Mouse (Mus musculus): Measurements from ENCODE around the gene Eml3.
"Not testable (repeated sequence)": the region's sequence is repeated elsewhere in the genome, so short reads cannot be mapped to it uniquely, and the experiment has no call there.

Eml3 gene

GRCm38 (mm10) chr19:8929224-8930088 is at the start of gene Eml3, which contains the start of gene Rom1:
Gene Eml3, plus strand, starts transcription at chr19:8929552.
Gene Rom1, minus strand, starts transcription at chr19:8929356.
- peak; percentile 92 for DNase-seq

- DNase-seq, result peak; percentile 94
Observed at GRCm38 (mm10) chr19:8880311-8881033, 48.9 kb upstream of the Eml3 start, which contains the start of gene Uqcc3. Gene Uqcc3, minus strand, starts transcription at chr19:8880923.

GRCm38 (mm10) chr19:8881034-8881392 is 48.3 kb upstream of the Eml3 start:
- no peak for DNase-seq

DNA sequence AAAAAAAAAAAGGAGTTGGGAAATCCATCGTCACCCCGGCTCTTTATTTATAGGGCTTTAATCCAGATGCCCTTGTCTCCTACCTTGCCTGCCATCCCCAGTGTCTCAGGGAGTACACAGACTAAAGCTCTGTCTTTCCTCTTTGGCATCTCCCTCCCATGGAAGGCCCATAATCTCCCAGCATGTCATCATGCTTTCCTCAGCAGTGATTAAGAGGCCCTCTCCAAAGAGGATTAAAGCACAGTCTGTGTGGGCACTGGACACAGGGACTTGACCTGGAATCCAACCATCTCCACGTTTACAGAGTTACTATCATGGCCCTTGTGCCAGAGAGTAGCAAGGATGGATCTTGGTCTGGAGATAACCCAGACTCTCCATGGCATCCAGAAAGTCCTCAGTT is 45.7 kb upstream of the Eml3 start, which contains the start of the genes Lbhd1 and Gm49403:
TSS of gene Lbhd1 (plus strand) at position 117 of the 400 bp plus-strand sequence.
TSS of gene Gm49403 (plus strand) at position 315 of the 400 bp plus-strand sequence.
- DNase-seq, result no peak

- no peak for DNase-seq
Observed at GRCm38 (mm10) chr19:8886916-8887584, 42.3 kb upstream of the Eml3 start.

GRCm38 (mm10) chr19:8887585-8888463 is 41.5 kb upstream of the Eml3 start:
- DNase-seq, result no peak

DNA sequence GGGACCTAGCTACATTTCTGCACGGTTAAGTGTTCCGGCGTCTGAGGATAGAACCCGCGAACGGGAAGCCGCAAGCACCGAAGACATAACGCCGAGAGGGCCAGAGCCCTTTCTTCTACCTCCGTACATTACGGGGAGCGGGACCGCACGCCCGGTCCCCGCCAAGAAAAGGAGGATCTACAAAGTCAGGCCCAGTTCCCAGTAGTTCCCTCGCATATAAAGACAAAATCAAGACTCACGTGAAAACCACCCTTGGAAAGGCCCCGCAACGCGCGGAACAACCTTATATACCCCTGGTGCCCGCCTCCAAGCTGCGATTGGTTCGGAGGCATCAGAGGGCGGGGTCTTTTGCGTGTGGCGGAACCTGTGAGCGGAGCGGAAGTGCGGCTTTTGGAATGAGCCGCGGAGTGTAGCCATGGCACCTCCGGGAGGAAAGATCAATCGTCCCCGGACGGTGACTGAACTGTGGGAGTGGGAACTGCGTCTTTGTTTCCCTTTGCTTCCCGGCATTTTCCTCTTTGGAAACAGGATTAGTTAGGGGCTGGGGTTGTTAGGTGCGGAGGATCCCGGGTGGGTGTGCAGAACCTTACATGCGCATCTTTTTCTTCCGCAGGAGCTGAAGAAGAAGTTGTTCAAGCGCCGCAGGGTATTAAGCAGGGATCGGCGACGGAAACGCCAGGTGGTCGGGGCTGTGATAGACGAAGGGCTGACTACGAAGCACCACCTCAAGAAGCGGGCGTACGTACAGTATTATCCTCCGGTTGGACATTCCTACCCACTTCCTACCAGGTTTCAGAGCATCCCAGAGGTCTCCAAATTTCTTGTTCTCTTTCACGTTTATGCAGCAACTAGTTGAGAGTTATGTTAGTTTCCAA is 40.6 kb upstream of the Eml3 start, which contains the start of the genes 1810009A15Rik and Gm49416:
TSS of gene 1810009A15Rik (plus strand) at position 343 of the 875 bp plus-strand sequence.
TSS of gene Gm49416 (plus strand) at position 416 of the 875 bp plus-strand sequence.
- DNase-seq, result peak; percentile 96

GRCm38 (mm10) chr19:8892829-8893766 is 36.3 kb upstream of the Eml3 start, which contains the start of gene Ints5:
Gene Ints5, plus strand, starts transcription at chr19:8893005.
- peak; percentile 89 for DNase-seq

DNA sequence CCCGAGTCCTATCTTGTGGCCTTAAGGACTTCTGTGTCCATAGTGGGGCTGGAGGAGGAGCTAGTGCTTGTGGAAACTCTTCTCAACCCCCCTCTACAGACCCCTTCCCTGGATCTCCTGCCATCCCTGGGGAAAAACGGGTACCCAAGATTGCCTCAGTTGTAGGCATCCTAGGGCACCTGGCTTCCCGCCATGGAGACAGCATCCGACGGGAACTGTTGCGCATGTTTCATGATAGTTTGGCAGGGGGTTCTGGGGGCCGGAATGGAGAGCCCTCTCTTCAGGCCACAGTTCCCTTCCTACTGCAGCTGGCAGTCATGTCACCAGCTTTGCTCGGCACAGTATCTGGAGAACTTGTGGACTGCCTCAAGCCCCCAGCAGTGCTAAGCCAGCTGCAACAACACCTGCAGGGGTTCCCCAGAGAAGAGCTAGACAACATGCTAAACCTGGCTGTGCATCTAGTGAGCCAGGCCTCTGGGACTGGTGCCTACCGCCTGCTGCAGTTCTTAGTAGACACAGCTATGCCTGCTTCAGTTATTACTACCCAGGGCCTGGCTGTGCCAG is 33.9 kb upstream of the Eml3 start:
- DNase-seq, result no peak

- not testable (repeated sequence) for DNase-seq
Observed at GRCm38 (mm10) chr19:8896231-8896630, 33.1 kb upstream of the Eml3 start.

- peak; percentile 55 for DNase-seq
Observed at GRCm38 (mm10) chr19:8897211-8897864, 32.0 kb upstream of the Eml3 start.

DNA sequence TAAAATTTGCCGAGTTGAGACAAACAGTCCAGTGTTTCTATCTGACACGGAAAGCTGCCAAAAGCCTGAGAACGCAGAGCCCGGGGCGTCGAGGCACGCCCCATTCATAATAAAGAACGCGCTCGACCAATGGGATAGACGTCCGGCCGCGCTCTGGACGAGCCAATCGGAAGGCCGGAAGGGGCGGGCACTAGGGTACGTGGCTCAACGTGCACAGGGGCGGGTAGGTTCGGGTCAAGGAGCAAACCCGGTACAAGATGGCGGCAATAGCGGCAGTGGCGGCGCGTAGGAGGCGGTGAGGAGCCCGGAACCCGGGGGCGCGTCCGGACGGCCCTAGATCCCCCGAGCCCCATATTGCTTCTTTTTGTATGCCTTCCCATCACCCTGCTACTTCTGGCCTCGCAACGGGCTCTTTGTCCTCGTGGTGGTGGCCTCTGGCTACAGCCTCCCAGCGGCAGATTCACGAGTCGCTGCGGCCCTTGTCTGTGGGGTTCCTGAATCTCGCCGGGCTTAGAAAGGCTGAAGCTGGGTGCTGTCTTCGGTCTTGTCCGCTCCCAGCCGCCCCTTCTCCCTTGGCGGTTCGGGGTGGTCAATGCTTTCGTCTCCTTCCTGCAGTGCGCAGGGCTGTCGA is 31.4 kb upstream of the Eml3 start, which contains the start of gene Ganab:
TSS of gene Ganab (plus strand) at position 207 of the 631 bp plus-strand sequence.
- peak; percentile 97 for DNase-seq

GRCm38 (mm10) chr19:8898576-8898975 is 30.8 kb upstream of the Eml3 start:
- no peak for DNase-seq

DNA sequence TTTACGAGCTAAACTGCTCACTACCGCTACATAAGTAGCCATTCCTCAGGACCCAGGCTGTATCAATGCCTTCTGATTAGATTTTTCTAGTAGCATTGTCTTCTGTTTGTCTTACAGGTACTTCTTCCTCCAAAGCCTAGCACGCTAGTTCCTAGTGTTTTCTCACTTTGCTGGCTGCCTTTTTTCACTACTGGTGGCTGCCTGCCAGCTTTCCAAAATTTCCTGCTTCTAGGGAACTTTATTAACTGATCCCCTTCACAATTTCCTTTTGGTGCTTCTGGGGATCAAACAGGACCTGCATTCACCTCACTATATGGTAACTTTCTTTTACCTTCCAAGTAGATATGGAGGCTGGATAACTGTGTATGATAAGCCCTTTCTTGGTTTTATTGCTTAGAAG is 30.3 kb upstream of the Eml3 start:
- DNase-seq, result peak; percentile 21

- DNase-seq, result no peak
Observed at GRCm38 (mm10) chr19:8903412-8903811, 25.9 kb upstream of the Eml3 start.

DNA sequence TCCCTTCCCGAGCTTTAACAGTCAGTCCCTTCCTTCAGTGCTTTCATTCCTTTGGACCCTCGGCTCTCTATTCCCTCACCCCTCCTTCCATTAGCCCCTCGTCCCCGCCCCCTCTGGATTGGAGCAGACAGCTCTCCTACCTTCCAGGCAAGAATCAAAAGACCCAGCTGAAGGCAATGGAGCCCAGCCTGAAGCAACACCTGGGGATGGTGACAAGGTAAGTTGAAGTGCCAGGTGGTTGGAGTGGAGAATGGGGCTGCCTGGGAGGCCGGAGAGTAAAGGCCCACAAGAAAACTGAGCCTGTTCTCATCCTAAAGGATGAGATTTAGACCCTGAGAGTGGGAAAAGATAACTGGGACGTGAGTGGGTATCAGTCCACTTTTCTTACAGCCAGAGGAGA is 20.8 kb upstream of the Eml3 start:
- DNase-seq, result no peak

- no peak for DNase-seq
Observed at GRCm38 (mm10) chr19:8911810-8912209, 17.5 kb upstream of the Eml3 start.

DNA sequence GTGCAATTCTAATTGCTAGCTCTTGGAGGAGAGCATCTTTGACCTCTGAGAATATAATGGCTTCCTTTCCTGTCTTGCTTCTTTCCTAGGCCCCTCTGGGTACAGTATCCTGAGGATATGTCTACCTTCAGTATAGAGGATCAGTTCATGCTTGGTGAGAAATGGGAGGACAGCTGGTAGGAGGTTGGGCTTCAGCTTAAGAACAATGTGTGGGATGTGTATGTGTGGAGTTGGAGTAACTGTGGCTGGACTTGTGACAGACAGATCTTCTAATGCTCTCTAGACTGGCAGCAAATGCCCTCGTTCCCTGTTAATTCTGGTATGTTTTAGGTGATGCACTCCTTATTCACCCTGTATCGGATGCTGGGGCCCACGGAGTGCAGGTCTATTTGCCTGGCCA is 15.1 kb upstream of the Eml3 start:
- no peak for DNase-seq

Data from kidney, postnatal 14 days (tissue).